Mouse (Mus musculus) gastrocnemius, postnatal 10 days (tissue): ENCODE results near the gene Nt5dc1. TPM values are rescaled to one million over a fixed set of nuclear protein-coding genes. Genes with fewer than 3 reads are reported as not detected.
"Not testable (repeated sequence)": the region's sequence is repeated elsewhere in the genome, so short reads cannot be mapped to it uniquely, and the experiment has no call there.

Source experiments
- DNase-seq: peaks from one replicate; pipeline ENCODE4 v3.0.0; 2021; ENCODE audit warnings: mixed read lengths
- total RNA-seq, 2 experiments: library from RNA; stranded (reverse); gene quantifications; 2 replicates each; pipeline ENCODE4 v1.2.3; 2021

Nt5dc1 gene
- total RNA-seq, 2 experiments from 2014 or later, result 6.2 to 8.2 TPM

GRCm38 (mm10) chr10:34312536-34312935 is 105.8 kb downstream of the Nt5dc1 start:
- DNase-seq, result no peak

- no peak for DNase-seq
Measured at GRCm38 (mm10) chr10:34309915-34310685, 108.3 kb downstream of the Nt5dc1 start.

GRCm38 (mm10) chr10:34307070-34307469 is 111.3 kb downstream of the Nt5dc1 start:
- no peak for DNase-seq

DNA sequence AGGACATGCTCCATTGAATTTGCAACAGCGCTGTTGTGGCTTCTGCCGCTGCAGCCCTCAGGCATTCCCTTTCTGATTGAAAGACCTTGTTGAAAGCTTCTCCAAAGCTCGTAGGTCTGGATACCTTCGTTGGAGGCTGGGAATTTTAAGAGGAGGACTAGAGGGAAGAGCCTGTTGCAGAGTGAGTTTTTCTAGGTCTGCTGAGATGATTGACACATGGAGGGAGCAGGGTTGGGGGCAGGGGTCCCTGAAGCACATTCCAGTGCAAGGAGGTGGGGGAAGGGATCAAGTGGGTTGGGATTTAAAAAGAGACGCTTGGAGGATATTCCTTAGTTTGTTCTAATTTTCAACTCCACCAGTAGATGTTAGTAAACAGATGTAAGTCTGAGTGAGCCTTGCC is 118.0 kb downstream of the Nt5dc1 start:
- DNase-seq, result no peak

DNA sequence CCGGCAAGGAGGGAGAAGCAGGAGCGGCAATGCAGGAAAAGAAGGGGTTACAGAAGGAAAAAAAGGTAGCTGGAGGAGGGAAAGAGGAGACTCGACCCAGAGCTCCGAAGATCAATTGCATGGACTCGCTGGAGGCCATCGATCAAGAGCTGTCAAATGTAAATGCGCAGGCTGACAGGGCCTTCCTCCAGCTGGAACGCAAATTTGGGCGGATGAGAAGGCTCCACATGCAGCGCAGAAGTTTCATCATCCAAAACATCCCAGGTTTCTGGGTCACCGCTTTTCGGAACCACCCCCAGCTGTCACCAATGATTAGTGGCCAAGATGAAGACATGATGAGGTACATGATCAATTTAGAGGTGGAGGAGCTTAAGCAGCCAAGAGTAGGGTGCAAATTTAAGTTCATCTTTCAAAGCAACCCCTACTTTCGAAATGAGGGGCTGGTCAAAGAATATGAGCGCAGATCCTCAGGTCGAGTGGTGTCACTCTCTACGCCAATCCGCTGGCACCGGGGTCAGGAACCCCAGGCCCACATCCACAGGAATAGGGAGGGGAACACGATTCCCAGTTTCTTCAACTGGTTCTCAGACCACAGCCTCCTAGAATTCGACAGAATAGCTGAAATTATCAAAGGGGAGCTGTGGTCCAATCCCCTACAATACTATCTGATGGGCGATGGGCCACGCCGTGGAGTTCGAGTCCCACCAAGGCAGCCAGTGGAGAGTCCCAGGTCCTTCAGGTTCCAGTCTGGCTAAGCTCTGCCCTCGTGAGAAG is 120.2 kb downstream of the Nt5dc1 start:
- DNase-seq, result peak; percentile 9

DNA sequence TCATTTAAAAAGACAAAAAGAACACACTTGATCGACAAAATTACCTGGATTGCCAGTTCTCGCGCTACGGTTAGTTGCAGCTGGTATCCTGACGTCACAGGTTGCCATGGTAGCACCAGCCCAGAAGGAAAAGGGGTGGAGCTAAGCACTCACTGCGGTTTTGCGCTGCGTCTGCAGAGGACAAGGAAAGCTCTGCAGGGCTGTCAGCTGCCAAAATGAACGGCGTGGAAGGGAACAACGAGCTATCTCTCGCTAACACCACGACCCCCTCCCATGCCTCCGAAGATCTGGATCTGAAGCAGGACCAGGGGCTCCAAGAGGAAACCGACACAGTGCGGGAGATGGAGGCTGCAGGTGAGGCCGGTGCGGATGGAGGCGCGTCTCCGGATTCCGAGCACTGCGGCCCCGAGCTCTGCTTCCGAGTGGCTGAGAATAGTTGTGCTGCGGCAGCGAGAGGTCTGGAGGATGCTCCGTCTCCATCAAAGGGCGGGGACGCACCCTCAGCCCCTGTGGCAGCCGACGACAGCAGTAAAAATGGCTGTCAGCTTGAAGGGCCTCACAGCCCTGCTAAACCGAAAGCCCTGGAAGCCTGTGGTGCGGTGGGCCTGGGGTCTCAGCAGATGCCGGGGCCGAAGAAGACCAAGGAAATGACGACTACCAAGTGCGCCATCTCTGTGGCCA is 120.9 kb downstream of the Nt5dc1 start, which contains the start of gene Tspyl4:
Tspyl4 (plus strand) TSS at position 144 of the 681 bp plus-strand sequence.
- DNase-seq, result peak; percentile 86

DNA sequence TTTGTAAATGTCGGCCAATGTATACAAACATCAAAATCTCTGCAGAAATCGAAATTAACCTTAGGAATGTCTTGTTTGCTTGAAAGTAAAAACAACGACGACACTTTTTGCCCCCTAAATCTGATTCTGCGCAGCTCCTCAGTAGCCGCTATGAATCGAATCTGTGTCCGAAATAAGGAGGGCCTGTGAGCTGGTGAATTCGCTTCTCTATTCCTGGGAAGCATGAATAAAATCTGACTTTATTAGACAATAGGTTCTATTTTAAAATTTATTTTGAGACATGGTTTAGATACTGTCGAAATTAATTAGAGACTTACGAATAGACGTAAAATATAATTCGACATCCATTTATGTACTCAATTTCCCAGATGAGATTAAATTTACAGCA is 121.4 kb downstream of the Nt5dc1 start:
- DNase-seq, result no peak

DNA sequence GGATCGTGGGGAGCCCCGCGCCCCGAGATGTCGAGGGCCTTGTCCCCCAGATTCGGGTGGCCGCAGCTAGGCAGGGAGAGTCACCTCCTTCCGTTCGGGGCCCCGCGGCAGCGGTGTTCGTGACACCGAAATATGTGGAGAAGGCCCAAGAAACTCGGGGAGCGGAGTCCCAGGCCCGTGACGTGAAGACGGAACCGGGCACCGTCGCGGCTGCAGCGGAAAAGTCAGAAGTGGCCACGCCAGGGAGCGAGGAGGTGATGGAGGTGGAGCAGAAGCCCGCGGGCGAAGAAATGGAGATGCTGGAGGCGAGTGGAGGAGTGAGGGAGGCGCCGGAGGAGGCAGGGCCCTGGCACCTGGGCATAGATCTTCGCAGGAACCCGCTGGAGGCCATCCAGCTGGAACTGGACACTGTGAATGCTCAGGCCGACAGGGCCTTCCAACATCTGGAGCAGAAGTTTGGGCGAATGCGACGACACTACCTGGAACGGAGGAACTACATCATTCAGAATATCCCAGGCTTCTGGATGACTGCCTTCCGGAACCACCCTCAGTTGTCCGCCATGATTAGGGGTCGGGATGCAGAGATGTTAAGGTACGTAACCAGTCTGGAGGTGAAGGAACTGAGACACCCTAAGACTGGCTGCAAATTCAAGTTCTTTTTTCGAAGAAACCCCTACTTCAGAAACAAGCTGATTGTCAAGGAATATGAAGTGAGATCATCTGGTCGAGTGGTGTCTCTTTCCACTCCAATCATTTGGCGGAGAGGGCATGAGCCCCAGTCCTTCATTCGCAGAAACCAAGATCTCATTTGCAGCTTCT is 135.7 kb downstream of the Nt5dc1 start:
- DNase-seq, result peak; percentile 64

DNA sequence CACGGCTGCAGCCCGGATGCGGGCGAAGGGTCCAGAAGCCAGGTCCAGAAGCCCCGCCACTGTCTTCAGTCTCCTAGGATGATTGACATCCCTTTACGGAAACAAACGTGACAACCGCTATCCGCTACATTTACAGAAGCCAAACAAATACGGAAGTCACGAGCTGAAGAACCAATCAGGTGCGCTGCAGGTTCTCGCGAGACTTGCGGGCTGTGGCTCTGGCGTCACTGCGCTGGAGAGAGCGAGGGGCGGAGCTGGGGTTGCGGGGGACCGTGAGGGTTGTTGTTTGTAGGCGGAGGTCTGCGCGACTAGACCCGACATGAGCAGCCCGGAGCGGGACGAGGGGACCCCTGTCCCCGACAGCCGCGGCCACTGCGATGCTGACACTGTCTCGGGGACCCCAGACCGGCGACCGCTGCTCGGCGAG is 136.4 kb downstream of the Nt5dc1 start, which contains the start of gene Tspyl1:
Tspyl1 (plus strand) TSS at position 229 of the 427 bp plus-strand sequence.
- peak; percentile 98 for DNase-seq

GRCm38 (mm10) chr10:34281211-34281961 is 137.0 kb downstream of the Nt5dc1 start:
- no peak for DNase-seq

DNA sequence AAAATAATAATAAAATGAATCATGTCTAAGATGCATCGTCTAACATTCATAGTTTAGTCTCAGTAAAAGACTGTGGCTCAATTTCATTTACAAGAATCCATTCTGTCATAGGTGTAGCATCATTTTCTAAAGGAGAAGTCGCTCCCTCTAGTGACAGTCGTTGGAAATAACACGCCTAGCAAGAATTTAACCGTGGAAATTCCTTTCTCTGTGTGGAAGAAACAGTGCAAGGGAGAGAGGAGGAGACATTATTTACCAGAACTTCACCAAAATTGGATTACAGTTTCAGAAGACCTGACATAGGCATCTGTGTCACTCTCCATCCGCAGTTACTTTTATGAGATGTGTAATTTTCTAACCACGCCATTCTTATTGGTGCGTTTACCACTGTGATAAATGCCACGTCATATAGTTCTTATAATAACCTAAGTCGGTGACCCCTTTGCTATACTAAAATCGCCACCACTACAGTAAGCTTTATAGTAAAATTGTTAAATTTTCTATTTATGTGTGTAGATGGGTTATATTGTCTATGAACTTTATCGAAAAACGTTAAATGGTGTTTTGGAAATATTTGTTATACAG is 137.7 kb downstream of the Nt5dc1 start:
- DNase-seq, result peak; percentile 11

DNA sequence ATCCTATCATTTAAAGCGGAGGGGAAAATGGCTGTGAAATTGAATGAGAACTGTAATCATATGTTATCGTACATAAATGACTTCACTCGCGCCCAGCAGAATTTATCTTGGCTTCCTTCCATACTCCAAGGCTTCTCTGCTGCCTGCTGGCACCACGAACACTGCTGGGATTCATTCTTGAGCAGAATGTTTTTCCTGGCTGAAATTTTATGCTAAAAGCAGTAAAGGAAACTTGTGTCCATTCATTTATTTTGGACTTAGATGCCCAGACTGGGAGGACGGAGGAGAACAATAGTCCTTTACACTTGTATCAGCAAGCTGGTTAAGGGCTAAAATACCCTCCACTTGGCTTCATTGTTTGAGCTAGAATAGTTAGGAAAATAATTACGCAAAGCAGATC is 146.7 kb downstream of the Nt5dc1 start:
- no peak for DNase-seq

DNA sequence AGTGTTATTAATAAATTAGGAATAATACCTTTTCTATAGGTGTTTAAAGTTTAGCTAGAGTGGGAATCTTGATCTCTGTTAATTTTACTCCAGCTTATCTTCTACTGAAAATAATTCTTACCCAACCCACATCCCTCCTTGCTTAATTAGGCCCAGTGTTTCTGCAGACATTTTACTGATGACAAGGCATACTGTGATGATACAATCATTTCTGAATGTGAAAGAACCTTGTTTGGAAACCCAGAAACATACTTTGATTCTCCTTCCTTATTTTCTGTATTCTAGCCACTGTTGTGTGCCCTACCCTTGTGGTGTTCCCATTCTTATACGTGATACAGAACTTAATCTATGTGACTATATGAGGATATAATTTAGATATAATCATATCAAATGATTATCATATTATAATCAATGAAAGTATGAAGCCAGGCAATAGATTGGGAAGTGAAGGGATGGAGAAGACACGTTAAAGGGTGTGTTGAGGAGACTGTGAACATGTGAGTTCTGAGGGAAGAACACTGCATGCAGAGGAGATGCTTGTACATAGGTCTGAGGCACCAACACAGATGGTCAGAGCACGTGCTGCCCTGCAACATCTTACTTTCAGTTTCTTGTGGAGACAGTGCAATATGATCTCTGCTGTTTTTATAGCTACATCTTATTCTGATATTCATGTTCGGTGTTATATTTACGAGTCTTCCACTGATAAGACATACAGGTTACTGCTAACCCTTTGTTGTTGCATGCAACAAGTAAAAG is 150.9 kb downstream of the Nt5dc1 start:
- no peak for DNase-seq

GRCm38 (mm10) chr10:34265106-34265505 is 153.2 kb downstream of the Nt5dc1 start:
- no peak for DNase-seq

GRCm38 (mm10) chr10:34252833-34253232 is 165.5 kb downstream of the Nt5dc1 start:
- DNase-seq, result not testable (repeated sequence)

- no peak for DNase-seq
Measured at GRCm38 (mm10) chr10:34249594-34249993, 168.8 kb downstream of the Nt5dc1 start.

- no peak for DNase-seq
Measured at GRCm38 (mm10) chr10:34247757-34248156, 170.6 kb downstream of the Nt5dc1 start.

DNA sequence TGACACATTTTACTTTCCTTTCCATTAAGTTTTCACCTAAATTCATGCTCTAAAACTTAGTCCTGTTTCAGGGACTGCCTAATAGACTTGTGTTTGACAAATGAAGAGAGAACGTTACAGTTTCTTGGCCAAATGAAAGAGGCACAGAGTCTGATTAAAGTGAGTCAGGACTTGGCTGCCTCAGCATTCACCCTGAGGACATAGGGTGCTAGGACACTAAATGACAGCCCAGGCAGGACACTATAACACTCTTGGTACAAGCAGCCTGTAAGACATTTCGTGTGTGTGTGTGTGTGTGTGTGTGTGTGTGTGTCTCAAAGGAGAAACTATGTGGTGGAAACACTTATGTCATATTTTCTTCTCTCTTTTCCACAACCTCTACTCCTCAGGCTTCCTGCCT is 172.2 kb downstream of the Nt5dc1 start:
- DNase-seq, result no peak

GRCm38 (mm10) chr10:34244745-34245144 is 173.6 kb downstream of the Nt5dc1 start:
- no peak for DNase-seq

GRCm38 (mm10) chr10:34238536-34238935 is 179.8 kb downstream of the Nt5dc1 start:
- DNase-seq, result no peak
